Mouse (Mus musculus) intestine, embryonic 16.5 days (tissue): ENCODE results near the gene Pdzd8. TPM values are rescaled to one million over a fixed set of nuclear protein-coding genes. Genes with fewer than 3 reads are reported as not detected.

Source experiments
- ATAC-seq: fragments of 200-750 bp; cut with Nextera tagmentation; 2 replicates; pipeline ENCODE4 v1.8.0; 2017; ENCODE audit warnings: moderate TSS enrichment, moderate library complexity
- H3K27ac ChIP-seq: fragments of 300-500 bp; sonication (generic); 2 replicates; pipeline ENCODE4 v1.5.1; 2014; ENCODE audit warnings: mild to moderate bottlenecking, low read length
- H3K27me3 ChIP-seq: fragments of 300-500 bp; sonication (generic); replicated peaks from 2 replicates; pipeline ENCODE4 v1.6.1; 2014; ENCODE audit warnings: low read length, control low read depth, mixed read lengths; ENCODE audit not compliant: control insufficient read depth, insufficient read depth
- H3K36me3 ChIP-seq: fragments of 300-500 bp; sonication (generic); 2 replicates; pipeline ENCODE4 v1.6.1; 2014; ENCODE audit warnings: low read length, control low read depth; ENCODE audit not compliant: control insufficient read depth, insufficient read depth
- H3K4me1 ChIP-seq: fragments of 300-500 bp; sonication (generic); 2 replicates; pipeline ENCODE4 v1.6.1; 2014; ENCODE audit warnings: low read length, control low read depth, mixed read lengths; ENCODE audit not compliant: control insufficient read depth, insufficient read depth
- H3K4me2 ChIP-seq: fragments of 300-500 bp; sonication (generic); 2 replicates; pipeline ENCODE4 v1.6.1; 2014; ENCODE audit warnings: low read depth, low read length, control low read depth
- H3K4me3 ChIP-seq: fragments of 300-500 bp; sonication (generic); 2 replicates; pipeline ENCODE4 v1.5.1; 2014; ENCODE audit warnings: mild to moderate bottlenecking, low read length
- H3K9ac ChIP-seq: fragments of 300-500 bp; sonication (generic); 2 replicates; pipeline ENCODE4 v1.6.1; 2014; ENCODE audit warnings: low read depth, low read length
- H3K9me3 ChIP-seq: fragments of 300-500 bp; sonication (generic); 2 replicates; pipeline ENCODE4 v1.6.1; 2016; ENCODE audit warnings: low read length, control low read depth; ENCODE audit not compliant: control insufficient read depth
- WGBS: fragments of 180-500 bp; shearing (Covaris S2); extraction: QIAGEN DNeasy Blood & Tissue Kit; methylation state at CpG from one replicate; pipeline ENCODE4 v1.1.7; 2014; 5-methylcytosine and 5-hydroxymethylcytosine counted together
- polyA plus RNA-seq: library from polyadenylated mRNA; unstranded; fragments of >200 nt; fragmentation: Nextera tagmentation; extraction: Ambion mirVana; gene quantifications from 2 replicates; pipeline ENCODE4 v1.2.1, GENCODE M21; 2015

Pdzd8 gene
- polyA plus RNA-seq, 1 experiment from 2014 or later = 5.9 TPM

GRCm38 (mm10) chr19:59376481-59376880 is 30.9 kb upstream of the Pdzd8 start:
- 77% methylated on average over 2 of the region's 2 CpGs for WGBS
- Histone ChIP-seq H3K27me3 (no peaks in the 10 kb centered on the region), H3K9ac (no peak overlapping the region), H3K36me3 (no peaks in the 10 kb centered on the region), H3K9me3 (no peaks in the 10 kb centered on the region), H3K27ac (no peak overlapping the region), H3K4me2 (no peak overlapping the region), H3K4me3 (no peak overlapping the region), H3K4me1 (no peaks in the 10 kb centered on the region)
- ATAC-seq = no peak

GRCm38 (mm10) chr19:59374940-59375339 is 29.4 kb upstream of the Pdzd8 start:
- Histone ChIP-seq H3K4me2 (no peak overlapping the region), H3K4me3 (no peak overlapping the region), H3K36me3 (no peaks in the 10 kb centered on the region), H3K9ac (no peak overlapping the region), H3K27ac (no peak overlapping the region), H3K4me1 (no peaks in the 10 kb centered on the region), H3K9me3 (no peaks in the 10 kb centered on the region), H3K27me3 (no peaks in the 10 kb centered on the region)
- no peak for ATAC-seq
- 81% methylated on average over 6 of the region's 6 CpGs for WGBS

GRCm38 (mm10) chr19:59372928-59373327 is 27.3 kb upstream of the Pdzd8 start:
- Histone ChIP-seq H3K9ac (no peak overlapping the region), H3K4me1 (peaks cover 3% of the 10 kb centered on the region; the same call in 1 of the 2 replicates), H3K27ac (no peak overlapping the region), H3K9me3 (no peaks in the 10 kb centered on the region), H3K4me2 (no peak overlapping the region), H3K4me3 (no peak overlapping the region), H3K27me3 (no peaks in the 10 kb centered on the region), H3K36me3 (no peaks in the 10 kb centered on the region)
- 67% methylated on average over 4 of the region's 4 CpGs for WGBS
- ATAC-seq = no peak

GRCm38 (mm10) chr19:59371016-59371415 is 25.4 kb upstream of the Pdzd8 start:
- Histone ChIP-seq H3K36me3 (no peaks in the 10 kb centered on the region), H3K4me1 (peaks cover 6% of the 10 kb centered on the region), H3K4me2 (no peak overlapping the region), H3K9me3 (no peaks in the 10 kb centered on the region), H3K4me3 (no peak overlapping the region), H3K9ac (no peak overlapping the region), H3K27me3 (no peaks in the 10 kb centered on the region), H3K27ac (no peak overlapping the region)
- WGBS = 67% methylated on average over 4 of the region's 4 CpGs
- ATAC-seq = no peak

GRCm38 (mm10) chr19:59367892-59368291 is 22.3 kb upstream of the Pdzd8 start:
- Histone ChIP-seq H3K4me1 (peaks cover 9% of the 10 kb centered on the region), H3K4me2 (no peak overlapping the region), H3K4me3 (no peak overlapping the region), H3K27me3 (no peaks in the 10 kb centered on the region), H3K27ac (peak overlapping the region; percentile 50), H3K9me3 (no peaks in the 10 kb centered on the region), H3K9ac (no peak overlapping the region), H3K36me3 (no peaks in the 10 kb centered on the region)
- ATAC-seq = peak; percentile 82
- 63% methylated on average over 4 of the region's 4 CpGs for WGBS

GRCm38 (mm10) chr19:59366724-59367123 is 21.1 kb upstream of the Pdzd8 start:
- H3K27ac ChIP-seq = no peak overlapping the region; the same call in 1 of the 2 replicates
- peak; percentile 84 for ATAC-seq
- no peaks in the 10 kb centered on the region for H3K9me3 ChIP-seq
- WGBS = 45% methylated on average over 3 of the region's 3 CpGs
- H3K4me3 ChIP-seq = no peak overlapping the region
- H3K4me2 ChIP-seq = no peak overlapping the region
- peaks cover 9% of the 10 kb centered on the region for H3K4me1 ChIP-seq
- no peak overlapping the region for H3K9ac ChIP-seq
- H3K36me3 ChIP-seq = no peaks in the 10 kb centered on the region
- no peaks in the 10 kb centered on the region for H3K27me3 ChIP-seq

GRCm38 (mm10) chr19:59363666-59364065 is 18.1 kb upstream of the Pdzd8 start:
- H3K4me2 ChIP-seq = no peak overlapping the region
- no peak overlapping the region for H3K9ac ChIP-seq
- no peaks in the 10 kb centered on the region for H3K27me3 ChIP-seq
- no peak overlapping the region for H3K4me3 ChIP-seq
- 79% methylated on average over 3 of the region's 3 CpGs for WGBS
- H3K27ac ChIP-seq = no peak overlapping the region
- no peaks in the 10 kb centered on the region for H3K36me3 ChIP-seq
- peaks cover 9% of the 10 kb centered on the region for H3K4me1 ChIP-seq
- no peaks in the 10 kb centered on the region for H3K9me3 ChIP-seq
- no peak for ATAC-seq

- Histone ChIP-seq H3K4me1 (peaks cover 4% of the 10 kb centered on the region; the same call in 1 of the 2 replicates), H3K9me3 (no peaks in the 10 kb centered on the region), H3K9ac (no peak overlapping the region), H3K27me3 (no peaks in the 10 kb centered on the region), H3K36me3 (no peaks in the 10 kb centered on the region), H3K4me2 (no peak overlapping the region), H3K27ac (no peak overlapping the region), H3K4me3 (no peak overlapping the region)
- 62% methylated on average over 6 of the region's 6 CpGs for WGBS
- no peak for ATAC-seq
Observed at GRCm38 (mm10) chr19:59362646-59363045, 17.1 kb upstream of the Pdzd8 start.

- H3K4me2 ChIP-seq = no peak overlapping the region
- ATAC-seq = peak; percentile 81
- H3K27ac ChIP-seq = no peak overlapping the region
- WGBS = 68% methylated on average over 2 of the region's 2 CpGs
- no peak overlapping the region for H3K4me3 ChIP-seq
- 0 out of 2 replicates have a peak, but pooled peaks cover 4% of the 10 kb centered on the region for H3K4me1 ChIP-seq
- no peaks in the 10 kb centered on the region for H3K9me3 ChIP-seq
- H3K27me3 ChIP-seq = no peaks in the 10 kb centered on the region
- H3K9ac ChIP-seq = no peak overlapping the region
- H3K36me3 ChIP-seq = no peaks in the 10 kb centered on the region
Observed at GRCm38 (mm10) chr19:59360486-59360896, 14.9 kb upstream of the Pdzd8 start.

- Histone ChIP-seq H3K27me3 (no peaks in the 10 kb centered on the region), H3K4me2 (no peak overlapping the region), H3K27ac (no peak overlapping the region), H3K4me3 (no peak overlapping the region), H3K36me3 (no peaks in the 10 kb centered on the region), H3K9ac (no peak overlapping the region), H3K9me3 (no peaks in the 10 kb centered on the region), H3K4me1 (no peaks in the 10 kb centered on the region)
- no peak for ATAC-seq
- WGBS = 48% methylated on average over 4 of the region's 4 CpGs
Observed at GRCm38 (mm10) chr19:59359202-59359601, 13.6 kb upstream of the Pdzd8 start.
